Mouse (Mus musculus) neural tube, embryonic 10.5 days (tissue): ENCODE data around the gene Eps8l2.
A peak's percentile ranks its signal among the peaks of the same experiment; 100 is the strongest.

Experiments used
- DNase-seq: peaks from one replicate; pipeline ENCODE4 v3.0.0-alpha.2; 2017; ENCODE audit warnings: low spot score; ENCODE audit errors: extremely low spot score

The Eps8l2 gene

DNA sequence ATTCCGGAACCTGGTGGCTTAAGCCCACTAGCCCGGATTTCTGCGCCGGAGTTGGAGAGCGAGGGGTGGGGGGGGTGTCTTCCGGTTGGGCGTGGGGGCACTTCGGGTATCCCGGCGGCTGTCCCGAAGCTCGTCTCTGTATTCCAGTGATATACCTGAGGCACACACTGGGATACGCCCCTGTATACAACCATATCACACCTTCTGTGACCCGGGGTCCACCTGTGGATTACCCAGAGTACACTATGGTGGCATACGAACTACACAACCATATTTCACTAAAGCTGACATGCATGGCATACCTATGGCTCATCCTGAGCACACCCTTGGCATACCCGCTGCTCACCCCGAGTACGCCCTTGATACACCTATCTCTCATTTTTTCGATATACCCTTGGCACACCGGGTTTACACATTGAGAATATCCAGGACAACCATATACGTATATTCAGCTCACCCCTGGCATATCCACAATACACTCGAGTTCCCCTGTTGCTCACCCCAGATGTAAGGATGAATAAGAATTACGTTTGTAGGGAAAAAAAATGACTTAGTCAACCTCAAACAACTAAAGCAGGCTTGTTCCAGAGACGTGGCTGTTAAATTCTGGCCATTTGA, 10.2 kb upstream of the Eps8l2 start:
- DNase-seq: no peak

GRCm38 (mm10) chr7:141330706-141331105, 8.0 kb upstream of the Eps8l2 start:
- no peak for DNase-seq

GRCm38 (mm10) chr7:141331990-141332389, 6.7 kb upstream of the Eps8l2 start:
- DNase-seq: no peak

DNA sequence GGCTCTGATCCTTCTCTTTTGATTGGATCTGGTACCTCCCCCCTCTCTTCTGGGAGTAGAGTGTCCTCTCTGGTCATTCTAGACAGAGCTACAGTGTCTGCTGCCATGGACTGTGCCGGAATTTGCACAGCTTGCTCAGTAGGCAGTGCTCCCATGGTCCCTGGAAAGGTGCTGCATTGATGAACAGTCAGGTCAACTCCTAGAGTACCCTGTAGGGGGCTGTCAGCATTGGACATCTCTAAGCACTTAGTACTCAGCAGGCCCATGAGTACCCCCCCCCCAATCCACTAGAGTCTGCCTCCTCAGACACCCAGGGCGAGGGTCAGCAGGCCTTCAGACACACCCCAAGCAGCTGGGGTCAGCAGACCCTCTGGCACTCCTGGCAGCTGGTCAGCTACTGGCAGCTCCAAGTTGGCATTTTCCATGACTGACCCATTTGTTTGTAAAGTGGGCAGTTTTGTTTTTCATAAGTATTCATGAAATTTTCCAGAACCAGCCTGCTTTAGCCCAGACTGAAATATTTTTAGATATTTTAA, 3.6 kb upstream of the Eps8l2 start:
- no peak for DNase-seq

DNA sequence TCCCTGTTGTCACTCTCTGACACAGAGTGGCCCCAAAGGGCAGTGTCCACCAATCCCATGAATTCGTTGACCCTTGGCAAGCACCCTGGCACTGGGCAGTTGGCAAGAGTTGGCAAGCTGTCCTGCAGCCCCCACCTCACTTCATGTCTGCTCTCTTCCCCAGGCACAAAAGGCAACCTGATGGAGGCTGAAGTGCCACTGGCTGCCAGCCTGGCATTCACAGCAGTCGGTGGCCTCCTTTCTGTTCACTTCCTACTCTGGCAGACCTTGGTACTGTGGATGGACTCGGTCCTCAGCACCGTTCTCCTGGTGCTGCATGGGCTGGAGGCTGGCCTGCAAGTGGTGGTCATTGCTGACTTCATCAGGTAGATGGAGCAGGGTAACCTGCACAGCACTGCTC, 3.0 kb upstream of the Eps8l2 start:
- DNase-seq: no peak

- DNase-seq: no peak
These were observed 2.4 kb upstream of the Eps8l2 start for GRCm38 (mm10) chr7:141336296-141336695.

GRCm38 (mm10) chr7:141337716-141338416, 814 bp upstream of the Eps8l2 start:
- DNase-seq: no peak

DNA sequence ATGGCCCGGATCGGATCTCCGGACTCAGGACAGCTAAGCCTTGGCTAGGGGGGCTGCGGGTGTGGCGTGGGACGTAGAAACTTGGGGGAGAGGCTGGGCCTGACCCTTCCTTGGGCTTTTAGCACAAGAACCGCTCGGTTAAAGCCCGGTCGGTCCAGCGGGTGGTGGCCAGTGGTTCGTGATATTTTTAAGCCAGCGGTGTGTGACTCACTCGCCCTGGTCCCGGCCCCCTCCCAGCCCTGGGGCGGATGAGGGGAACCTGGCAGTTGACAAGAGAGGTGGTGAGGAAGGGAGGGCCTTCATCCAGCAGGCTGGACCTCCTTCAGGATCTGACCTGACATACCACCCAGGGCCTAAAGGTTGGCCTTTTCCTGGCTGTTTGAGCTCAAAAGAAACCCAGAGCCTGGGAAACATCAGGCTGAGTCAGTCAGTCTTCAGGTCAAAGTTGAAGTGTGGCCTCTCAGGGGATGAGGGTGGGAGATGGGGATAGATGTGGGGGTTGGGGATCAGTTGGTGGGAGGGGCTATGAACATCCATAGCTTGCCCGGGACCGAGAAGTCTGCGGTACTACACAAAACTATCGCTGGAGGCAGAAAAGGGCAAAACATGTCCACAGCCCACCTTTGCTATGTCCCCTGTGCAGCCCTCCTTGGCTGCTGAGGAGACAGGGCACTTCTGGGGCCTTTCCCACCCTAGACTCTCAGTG, 688 bp downstream of the Eps8l2 start:
- no peak for DNase-seq

- DNase-seq: no peak
These were observed 1.3 kb downstream of the Eps8l2 start for GRCm38 (mm10) chr7:141340023-141340422.

GRCm38 (mm10) chr7:141340476-141340875, 1.8 kb downstream of the Eps8l2 start:
- no peak for DNase-seq

DNA sequence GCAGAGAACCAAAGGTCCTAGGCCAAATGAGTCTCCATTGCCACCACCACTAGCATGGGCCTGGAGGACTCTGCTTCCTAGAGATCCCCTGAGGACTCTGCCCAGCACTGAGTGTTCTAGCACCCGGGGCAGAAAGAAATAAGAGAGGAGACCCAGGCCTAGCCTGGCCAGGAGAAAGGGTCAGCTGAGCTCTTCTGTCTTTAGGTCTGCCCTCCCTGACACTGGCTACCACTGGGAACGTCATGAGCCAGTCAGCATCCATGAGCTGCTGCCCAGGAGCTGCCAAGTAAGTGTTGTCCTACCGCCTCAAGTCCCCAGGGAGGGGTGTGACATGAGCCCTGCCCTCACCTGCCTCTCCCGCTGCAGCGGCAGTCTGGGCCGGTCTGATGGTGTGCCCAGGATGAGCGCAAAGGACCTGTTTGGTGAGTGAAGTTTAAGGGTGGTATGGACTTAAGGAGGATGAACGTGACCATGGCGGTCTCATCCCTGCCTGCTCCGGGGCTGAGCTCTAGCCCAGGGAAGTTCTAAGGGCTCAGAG, 3.1 kb downstream of the Eps8l2 start:
- no peak for DNase-seq

GRCm38 (mm10) chr7:141343230-141343629, 4.5 kb downstream of the Eps8l2 start:
- DNase-seq: no peak

DNA sequence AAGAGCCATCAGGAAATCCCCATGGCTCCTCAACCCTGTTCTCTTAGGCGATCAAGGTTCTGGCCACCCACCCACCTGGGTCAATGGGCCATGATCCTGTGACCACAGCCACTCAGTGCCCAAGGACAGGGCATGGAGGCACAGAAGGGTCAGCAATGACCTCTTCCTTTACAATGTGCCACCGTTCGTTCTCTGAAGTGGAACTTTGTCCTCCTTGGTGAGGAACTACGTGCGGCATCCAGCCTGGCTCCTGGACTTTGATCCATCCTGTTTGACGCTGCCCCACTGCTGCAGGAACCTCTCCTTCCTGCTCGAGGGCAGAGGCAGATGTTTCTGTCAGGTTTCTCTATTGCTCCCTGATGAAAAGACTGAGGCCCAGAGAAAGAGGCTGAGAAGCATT, 5.0 kb downstream of the Eps8l2 start:
- no peak for DNase-seq

DNA sequence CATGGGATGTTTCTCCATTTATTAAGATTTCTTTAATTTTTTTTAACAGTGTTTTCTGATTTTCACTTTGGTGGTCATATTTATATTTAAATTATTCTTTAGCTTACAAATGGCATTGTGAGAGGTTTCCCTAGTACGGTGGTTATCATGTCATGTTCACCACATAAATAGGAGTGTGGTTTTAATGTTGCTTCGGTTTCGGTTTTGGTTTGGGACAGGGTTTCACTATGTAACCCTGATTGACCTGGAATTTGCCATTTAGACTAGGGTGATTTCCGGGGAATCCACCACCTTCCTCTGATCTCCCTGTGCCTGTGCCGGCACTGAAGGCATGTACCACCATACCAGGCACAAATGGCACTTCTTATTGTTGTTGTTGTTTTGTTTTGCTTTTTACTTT, 6.1 kb downstream of the Eps8l2 start:
- DNase-seq: no peak

DNA sequence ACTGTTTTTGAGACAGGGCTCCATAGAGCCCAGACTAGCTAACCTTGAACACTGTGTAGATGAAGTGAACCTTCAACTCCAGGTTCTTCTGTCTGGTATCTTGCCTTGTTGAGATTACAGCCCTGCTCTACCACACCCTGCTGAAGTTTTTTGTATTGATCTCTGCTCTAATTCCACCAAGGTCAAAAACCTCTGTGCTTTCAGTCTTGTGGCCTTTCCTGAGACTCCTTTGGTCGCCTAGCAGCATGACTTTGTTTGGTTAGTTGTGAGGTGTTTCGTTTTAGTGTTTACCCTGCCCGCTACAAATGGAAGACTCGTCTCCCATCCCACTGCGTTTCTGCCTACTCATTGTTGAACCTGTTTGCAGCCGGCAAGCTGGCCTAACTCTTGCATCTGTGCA, 12.4 kb downstream of the Eps8l2 start:
- no peak for DNase-seq

DNA sequence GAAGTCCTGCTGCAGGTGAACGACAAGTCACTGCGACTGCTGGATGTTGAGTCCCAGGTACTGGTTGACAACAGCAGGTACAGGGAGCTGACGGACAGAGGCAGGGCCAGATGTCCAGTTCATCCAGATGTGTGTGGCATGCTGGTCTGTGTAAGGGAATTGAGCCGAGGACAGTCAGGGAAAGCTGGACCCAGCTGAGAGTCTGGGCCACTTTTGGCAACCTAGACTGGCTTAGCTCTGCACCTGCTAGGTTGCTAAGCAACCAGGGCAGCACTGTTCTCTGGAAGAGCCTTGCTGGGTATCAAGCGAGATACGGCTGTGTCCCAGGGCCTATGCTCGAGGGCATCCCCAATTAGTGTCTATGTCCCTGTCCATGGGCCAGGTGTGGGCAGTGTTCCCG, 16.4 kb downstream of the Eps8l2 start:
- no peak for DNase-seq

DNA sequence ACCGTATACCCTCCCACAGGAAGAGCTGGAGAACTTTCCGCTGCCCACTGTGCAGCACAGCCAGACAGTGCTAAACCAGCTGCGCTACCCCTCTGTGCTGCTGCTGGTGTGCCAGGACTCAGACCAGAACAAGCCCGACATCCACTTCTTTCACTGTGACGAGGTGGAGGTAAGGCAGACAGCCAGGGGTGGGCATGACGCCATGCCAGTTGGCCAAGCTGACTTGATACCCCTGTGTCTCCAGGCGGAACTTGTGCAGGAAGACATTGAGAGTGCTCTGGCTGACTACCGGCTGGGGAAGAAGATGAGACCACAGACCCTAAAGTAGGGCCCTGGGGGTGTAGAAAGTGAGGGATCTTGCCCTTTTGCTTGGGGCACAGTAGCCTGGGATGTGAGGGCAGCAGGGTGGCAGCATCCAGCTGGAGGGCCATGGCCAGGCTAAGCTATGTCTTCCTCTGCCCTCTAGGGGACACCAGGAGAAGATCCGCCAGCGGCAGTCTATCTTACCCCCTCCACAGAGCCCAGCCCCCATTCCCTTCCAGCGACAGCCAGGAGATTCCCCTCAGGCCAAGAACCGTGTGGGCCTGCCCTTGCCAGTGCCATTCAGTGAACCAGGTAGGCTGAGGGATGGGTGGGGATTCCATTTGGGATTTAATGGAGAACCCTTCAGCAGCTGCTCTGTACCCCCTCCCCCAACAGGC, 17.1 kb downstream of the Eps8l2 start:
- no peak for DNase-seq

DNA sequence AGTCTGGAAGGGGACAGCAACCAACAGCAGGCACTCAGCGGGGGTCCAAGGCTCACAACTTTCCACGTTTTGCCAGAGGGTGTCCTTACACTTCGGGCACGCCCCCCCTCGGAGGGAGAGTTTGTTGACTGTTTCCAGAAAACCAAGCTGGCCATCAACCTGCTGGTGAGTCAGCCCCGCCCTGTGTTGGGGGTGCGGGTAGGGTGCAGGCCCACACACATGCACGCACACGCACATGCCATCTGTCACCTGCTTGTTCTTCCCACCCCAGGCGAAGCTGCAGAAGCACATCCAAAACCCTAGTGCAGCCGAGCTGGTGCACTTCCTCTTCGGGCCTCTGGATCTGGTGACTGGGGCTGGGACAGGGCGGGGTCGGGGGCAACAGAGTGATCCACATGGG, 18.3 kb downstream of the Eps8l2 start:
- no peak for DNase-seq

- DNase-seq: no peak
These were observed 22.8 kb downstream of the Eps8l2 start for GRCm38 (mm10) chr7:141361510-141361909.

GRCm38 (mm10) chr7:141363106-141363751, 24.5 kb downstream of the Eps8l2 start:
- peak; percentile 61 for DNase-seq

DNA sequence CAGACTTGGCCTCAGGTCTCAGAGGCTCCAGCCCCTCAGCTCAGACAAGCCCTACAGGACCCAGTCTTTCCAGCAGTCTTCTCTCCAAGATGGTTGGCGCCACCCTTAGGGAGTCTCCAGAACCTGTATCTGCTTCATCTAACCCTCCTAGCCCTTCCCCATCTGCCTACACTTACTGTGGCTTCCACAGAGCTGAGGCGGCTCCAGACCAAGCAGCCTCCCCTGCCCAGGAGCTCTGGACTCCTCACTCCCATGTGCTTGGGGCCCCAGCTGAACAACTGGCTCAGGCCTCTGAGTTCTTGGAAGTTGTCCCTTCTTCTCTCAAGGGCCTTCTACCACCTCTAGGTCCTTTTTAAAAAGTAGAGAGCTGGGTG, 25.1 kb downstream of the Eps8l2 start:
- no peak for DNase-seq
